Mouse (Mus musculus): ENCODE data around the gene Pkp2. TPM values are rescaled to one million over a fixed set of nuclear protein-coding genes. Genes with fewer than 3 reads are reported as not detected.

Pkp2 gene
- total and polyA plus RNA-seq, 3 experiments: 13.3 to 19.0 (median 14.1) TPM

DNA sequence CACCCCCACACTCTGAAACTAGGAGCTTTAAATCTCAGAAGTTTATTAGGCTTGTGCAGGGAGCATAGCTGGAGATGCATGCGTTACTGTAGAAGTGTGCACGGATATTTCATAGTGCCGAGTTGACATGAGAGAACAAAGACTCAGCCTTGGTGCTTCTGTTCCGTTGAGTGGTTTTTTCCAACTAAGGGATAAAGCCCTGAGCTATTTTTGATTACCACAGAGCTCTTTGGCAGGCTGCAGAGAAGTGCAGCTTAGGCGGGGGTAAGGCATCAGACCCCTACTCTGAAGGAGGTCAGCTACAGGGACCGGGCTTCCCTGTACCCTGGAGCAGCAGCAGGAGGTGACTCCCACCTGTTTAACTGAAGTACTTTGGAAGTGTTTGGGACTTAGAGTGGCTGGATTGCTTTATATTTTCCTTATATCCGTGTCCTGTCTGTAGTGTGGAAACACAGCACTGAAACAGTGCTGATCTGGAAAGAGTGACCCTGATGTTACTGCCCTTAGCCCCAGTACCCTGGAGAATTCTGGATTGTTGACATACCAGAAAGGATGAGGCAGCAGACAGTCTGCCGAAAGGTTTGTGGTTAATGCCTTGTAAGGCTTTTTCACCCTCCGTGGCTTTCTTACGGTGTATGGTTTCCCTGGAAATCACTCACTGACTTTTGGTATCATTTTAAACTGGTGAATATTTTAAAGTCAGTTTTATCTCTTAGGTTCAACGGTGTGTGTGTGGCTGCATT lies 2.7 kb downstream of the Pkp2 start:
- Histone ChIP-seq H3K27me3 (replicated peaks) (peaks cover 6% of the 10 kb centered on the region), H3K36me3 (replicated peaks in 1 of 2; ENCODE audit: control insufficient read depth in 1 of 2, insufficient read depth in 1 of 2, low read length in 1 of 2) (no peaks in the 10 kb centered on the region), H3K4me3 (replicated peaks in 1 of 3; ENCODE audit: low read depth in 2 of 3, low read length in 2 of 3, poor library complexity in 1 of 3) (no peak overlapping the region), H3K9me3 (replicated peaks; ENCODE audit: low read length) (no peaks in the 10 kb centered on the region), H3K27ac (ENCODE audit: insufficient read depth, low read depth) (no peak overlapping the region), H3K79me2 (replicated peaks; ENCODE audit: control insufficient read depth, extremely low read depth, insufficient read depth, poor library complexity, severe bottlenecking) (no peaks in the 10 kb centered on the region), H3K4me2 (ENCODE audit: insufficient read depth, low read depth, poor library complexity, severe bottlenecking) (peak overlapping the region; percentile 8), H3K4me1 (ENCODE audit: control insufficient read depth in 1 of 2, insufficient read depth in 2 of 2) (peaks cover 5 to 19% of the 10 kb centered on the region in 2 experiments; a peak in 3 of 4 replicates), H3K9ac (ENCODE audit: insufficient read depth, low read depth) (no peak overlapping the region)
- in situ Hi-C loops (cut with MboI; ENCODE audit: low pct_ligation_motif_present, low pct_unique_long_range_greater_than_20kb, low sequenced_read_pairs): loop anchor here (25.0 kb wide), 1 partner anchor 371 kb away; no protein-coding TSS in a partner anchor
- DNase-seq (ENCODE audit: extremely low read depth): no peak
- dilution Hi-C loops (cut with MboI; ENCODE audit: extremely low pct_ligation_motif_present, extremely low pct_unique_long_range_greater_than_20kb, low sequenced_read_pairs): no loop called here
- TF ChIP-seq KAT2A (IDR thresholded peaks at IDR 0.05; ENCODE audit: insufficient replicate concordance, low read length) (no peak), ZKSCAN1 (IDR thresholded peaks at IDR 0.05; ENCODE audit: borderline replicate concordance, low read depth, low read length) (no peak), MYC (IDR thresholded peaks at IDR 0.05; ENCODE audit: low read depth, low read length) (no peak), ETS1 (conservative IDR thresholded peaks at IDR 0.05; ENCODE audit: low read depth, low read length) (no peak), MEF2A (IDR thresholded peaks at IDR 0.05; ENCODE audit: borderline replicate concordance, low read depth, low read length) (no peak), JUND (conservative IDR thresholded peaks at IDR 0.05; ENCODE audit: low read depth, low read length) (no peak), ZNF384 (IDR thresholded peaks at IDR 0.05; ENCODE audit: low read depth, low read length) (no peak), POLR2A (IDR thresholded peaks at IDR 0.05; ENCODE audit: low read depth, low read length) (no peak), POLR2AphosphoS2 (IDR thresholded peaks at IDR 0.05; ENCODE audit: low read depth, low read length) (no peak), IRF4 (IDR thresholded peaks at IDR 0.05; ENCODE audit: low read depth, low read length) (no peak), SIN3A (IDR thresholded peaks at IDR 0.05; ENCODE audit: low read length) (no peak), ZMIZ1 (IDR thresholded peaks at IDR 0.05; ENCODE audit: low read depth, low read length) (no peak), MXI1 (IDR thresholded peaks at IDR 0.05; ENCODE audit: low read depth, low read length) (no peak), MAZ (IDR thresholded peaks at IDR 0.05; ENCODE audit: low read depth, low read length) (no peak), TCF12 (IDR thresholded peaks at IDR 0.05; ENCODE audit: low read depth, low read length) (no peak), PAX5 (IDR thresholded peaks at IDR 0.05; ENCODE audit: low read length) (no peak), SMC3 (IDR thresholded peaks at IDR 0.05; ENCODE audit: low read depth, low read length) (no peak), ELF1 (IDR thresholded peaks at IDR 0.05; ENCODE audit: low read depth, low read length) (no peak)

- Histone ChIP-seq H3K79me2 (replicated peaks; ENCODE audit: control insufficient read depth, extremely low read depth, insufficient read depth, poor library complexity, severe bottlenecking) (no peaks in the 10 kb centered on the region), H3K9me3 (replicated peaks; ENCODE audit: low read length) (no peaks in the 10 kb centered on the region), H3K4me1 (ENCODE audit: control insufficient read depth in 1 of 2, insufficient read depth in 2 of 2) (peaks cover 5 to 17% of the 10 kb centered on the region in 2 experiments; a peak in 3 of 4 replicates), H3K9ac (ENCODE audit: insufficient read depth, low read depth) (no peak overlapping the region), H3K36me3 (replicated peaks in 1 of 2; ENCODE audit: control insufficient read depth in 1 of 2, insufficient read depth in 1 of 2, low read length in 1 of 2) (no peaks in the 10 kb centered on the region), H3K27me3 (replicated peaks) (peaks cover 6% of the 10 kb centered on the region), H3K4me2 (ENCODE audit: insufficient read depth, low read depth, poor library complexity, severe bottlenecking) (no peak overlapping the region), H3K4me3 (replicated peaks in 1 of 3; ENCODE audit: low read depth in 2 of 3, low read length in 2 of 3, poor library complexity in 1 of 3) (no peak overlapping the region), H3K27ac (ENCODE audit: insufficient read depth, low read depth) (no peak overlapping the region)
- in situ Hi-C loops (cut with MboI; ENCODE audit: low pct_ligation_motif_present, low pct_unique_long_range_greater_than_20kb, low sequenced_read_pairs) (loop anchor here (25.0 kb wide), 1 partner anchor 370 kb away; no protein-coding TSS in a partner anchor), dilution Hi-C loops (cut with MboI; ENCODE audit: extremely low pct_ligation_motif_present, extremely low pct_unique_long_range_greater_than_20kb, low sequenced_read_pairs) (no loop called here)
- TF ChIP-seq EP300 (IDR thresholded peaks at IDR 0.05; ENCODE audit: low read length) (0 out of 2 replicates have a peak, but pooled peaks have one; percentile 15), E2F4 (IDR thresholded peaks at IDR 0.05; ENCODE audit: insufficient replicate concordance, low read depth, low read length) (no peak), ZKSCAN1 (IDR thresholded peaks at IDR 0.05; ENCODE audit: borderline replicate concordance, low read depth, low read length) (no peak), RAD21 (IDR thresholded peaks at IDR 0.05; ENCODE audit: low read depth, low read length) (no peak), MXI1 (IDR thresholded peaks at IDR 0.05; ENCODE audit: low read depth, low read length) (0 out of 2 replicates have a peak, but pooled peaks have one; percentile 20), NRF1 (IDR thresholded peaks at IDR 0.05; ENCODE audit: low read depth, low read length) (no peak), BHLHE40 (IDR thresholded peaks at IDR 0.05; ENCODE audit: low read depth, low read length) (no peak), CHD2 (IDR thresholded peaks at IDR 0.05; ENCODE audit: low read length) (no peak), TCF12 (IDR thresholded peaks at IDR 0.05; ENCODE audit: low read depth, low read length) (no peak), MYC (IDR thresholded peaks at IDR 0.05; ENCODE audit: low read depth, low read length) (no peak), USF2 (conservative IDR thresholded peaks at IDR 0.05; ENCODE audit: low read depth, low read length) (no peak), ELF1 (IDR thresholded peaks at IDR 0.05; ENCODE audit: low read depth, low read length) (no peak), CHD1 (IDR thresholded peaks at IDR 0.05; ENCODE audit: low read depth, low read length) (no peak), JUND (conservative IDR thresholded peaks at IDR 0.05; ENCODE audit: low read depth, low read length) (no peak), IRF4 (IDR thresholded peaks at IDR 0.05; ENCODE audit: low read depth, low read length) (no peak)
- no peak for DNase-seq (ENCODE audit: extremely low read depth)
These were observed 3.8 kb downstream of the Pkp2 start for GRCm38 (mm10) chr16:16216934-16217333.
